Mouse (Mus musculus): ENCODE measurements around the gene Cdh4.
A peak's percentile ranks its signal among the peaks of the same experiment; 100 is the strongest.

The Cdh4 gene

DNA sequence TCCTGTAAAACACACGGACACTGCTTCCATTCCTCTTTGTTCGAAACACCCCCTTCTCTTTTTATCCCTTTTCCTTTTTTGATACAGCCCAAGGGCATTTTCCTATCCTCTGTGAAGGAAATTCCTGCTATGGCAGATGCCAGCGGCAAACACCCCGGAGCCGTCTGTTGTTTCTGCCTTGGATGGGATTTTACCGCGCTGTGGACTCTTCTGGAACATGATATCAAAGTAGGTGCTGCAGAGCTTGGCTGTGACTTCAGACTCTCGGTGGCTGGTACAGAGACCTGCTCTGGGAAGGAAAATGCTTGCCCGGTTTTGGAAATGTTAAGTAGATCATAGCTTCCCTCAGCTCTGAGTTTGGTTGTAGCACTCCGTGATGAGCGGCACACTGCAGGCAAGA lies 156.7 kb downstream of the Cdh4 start:
- DNase-seq (ENCODE audit: low read depth) = no peak

DNA sequence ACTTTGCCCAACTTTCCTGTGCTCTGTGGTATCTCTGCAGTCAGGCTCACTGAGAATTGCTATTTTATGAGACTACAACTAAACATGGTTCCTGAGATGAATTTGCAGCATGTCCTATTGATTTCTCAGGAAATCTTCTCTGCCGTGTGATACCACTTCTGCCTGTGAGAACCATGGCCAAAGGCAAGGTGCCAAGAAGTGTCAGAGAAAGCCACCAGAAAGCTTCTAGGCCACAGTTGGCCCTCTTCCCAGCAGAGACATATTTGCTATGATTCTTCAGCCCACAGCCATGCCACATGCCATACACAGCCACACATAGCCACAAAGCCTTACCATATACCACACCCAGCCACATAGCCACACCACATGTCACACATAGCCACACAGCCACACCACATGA lies 157.7 kb downstream of the Cdh4 start:
- no peak for DNase-seq (ENCODE audit: low read depth)

DNA sequence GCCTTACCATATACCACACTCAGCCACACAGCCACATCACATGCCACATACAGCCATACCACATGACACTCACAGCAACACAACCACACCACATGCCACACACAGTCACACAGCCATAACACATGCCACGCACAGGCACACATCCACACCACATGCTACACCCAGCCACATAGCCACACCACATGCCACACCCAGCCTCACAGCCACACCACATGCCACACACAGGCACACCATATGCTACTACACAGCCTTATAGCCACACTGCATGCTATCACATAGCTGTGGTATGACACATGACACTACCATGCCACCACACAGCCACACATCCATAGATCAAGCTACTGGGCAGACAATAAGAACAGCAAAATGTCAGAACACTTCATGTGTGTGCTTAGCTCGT lies 158.1 kb downstream of the Cdh4 start:
- DNase-seq (ENCODE audit: low read depth) = no peak

DNA sequence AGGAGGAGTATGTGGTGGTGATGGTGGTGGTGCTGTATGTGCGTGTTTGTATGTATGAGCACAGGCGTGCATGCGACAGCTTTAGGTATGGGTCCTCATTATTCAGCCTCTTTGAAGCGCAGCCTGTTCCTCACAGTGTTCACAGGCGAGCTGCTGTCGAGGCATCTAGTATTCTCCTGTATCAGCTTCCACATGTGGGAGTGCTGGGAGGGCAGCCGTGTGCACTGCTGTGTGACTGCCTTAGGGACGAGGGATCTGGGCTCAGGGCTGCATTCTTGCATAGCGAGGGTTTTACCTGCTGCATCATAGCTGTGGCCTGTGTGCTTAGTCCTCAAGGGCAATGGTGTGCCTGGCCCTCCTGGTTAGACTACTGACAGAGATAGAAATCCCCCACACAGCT lies 158.9 kb downstream of the Cdh4 start:
- DNase-seq (ENCODE audit: low read depth) = no peak

DNA sequence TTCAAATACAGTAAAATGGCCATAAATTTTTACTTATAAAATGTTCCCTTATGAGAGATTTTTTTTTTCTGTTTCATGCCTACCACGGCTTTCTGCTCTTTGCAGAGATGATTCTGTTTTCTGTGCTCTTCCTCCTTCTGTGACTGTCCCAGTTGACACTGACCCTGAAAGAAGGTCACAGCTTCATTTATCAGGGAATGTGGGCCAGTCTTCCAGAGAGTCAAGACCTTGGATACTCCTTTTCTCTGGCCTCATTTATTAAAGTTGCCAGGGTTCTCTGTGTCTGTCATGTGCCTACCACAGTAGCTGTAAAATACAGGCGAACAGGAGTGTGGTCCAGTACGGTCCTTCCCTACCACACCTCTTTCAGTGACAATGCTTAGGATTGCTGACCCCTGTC lies 162.5 kb downstream of the Cdh4 start:
- DNase-seq (ENCODE audit: low read depth) = no peak

DNA sequence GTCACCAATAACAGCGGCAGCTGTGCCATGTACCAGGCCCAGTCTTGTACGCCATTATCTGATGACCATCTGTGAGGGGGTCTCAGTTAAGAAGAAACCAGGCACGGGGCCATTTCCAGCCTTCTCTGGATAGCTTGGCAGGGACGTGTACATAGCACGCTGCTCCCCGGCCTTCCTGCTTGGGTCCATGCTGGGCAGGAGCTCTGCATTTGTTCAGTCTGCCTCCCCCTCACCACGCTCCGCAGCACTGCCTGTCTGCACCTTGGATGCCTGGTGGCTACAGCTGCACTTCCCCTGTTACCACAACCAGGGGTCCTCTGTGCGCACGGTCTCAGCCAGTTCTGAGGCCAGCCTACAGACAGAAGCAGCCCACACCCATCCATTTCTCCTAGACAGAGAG lies 163.0 kb downstream of the Cdh4 start:
- no peak for DNase-seq (ENCODE audit: low read depth)

DNA sequence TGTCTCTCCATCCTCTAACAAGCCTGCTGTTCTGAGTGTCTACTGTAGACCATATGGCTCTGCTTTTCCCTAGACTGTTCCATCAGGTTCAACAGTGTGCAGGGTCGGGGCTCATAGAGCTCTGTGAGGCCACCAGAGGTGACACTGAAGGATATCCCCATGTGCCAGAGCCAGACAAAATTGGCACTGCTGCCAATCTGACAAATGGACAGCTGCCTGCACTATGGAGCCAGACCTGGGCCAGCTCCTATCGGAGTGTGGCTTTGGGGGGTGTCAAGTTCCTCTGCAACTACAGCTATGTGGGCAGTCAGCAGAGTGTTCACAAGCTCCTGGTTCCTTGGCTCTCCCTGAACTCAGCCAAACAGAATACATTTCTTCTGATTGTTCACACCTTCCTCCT lies 164.1 kb downstream of the Cdh4 start:
- DNase-seq (ENCODE audit: low read depth) = no peak

DNA sequence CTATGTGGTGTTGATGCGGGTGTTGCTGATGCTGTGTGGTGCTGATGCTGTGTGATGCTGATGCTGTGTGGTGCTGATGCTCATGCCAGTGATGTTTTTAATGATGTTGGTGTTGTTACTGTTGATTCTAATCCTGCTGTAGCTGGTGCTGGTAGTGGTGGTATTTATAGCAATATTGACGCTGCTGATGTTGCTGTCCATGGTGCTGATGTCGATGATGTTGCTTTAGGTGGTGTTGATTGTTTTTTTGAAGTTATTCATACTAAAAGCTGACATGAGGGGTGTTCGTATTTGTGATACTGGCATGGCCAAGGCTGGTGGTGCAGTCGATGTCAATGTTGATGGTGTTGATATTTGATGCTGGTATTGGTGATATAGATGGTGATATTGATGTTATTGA lies 173.7 kb downstream of the Cdh4 start:
- peak; percentile 5 for DNase-seq (ENCODE audit: low read depth)

DNA sequence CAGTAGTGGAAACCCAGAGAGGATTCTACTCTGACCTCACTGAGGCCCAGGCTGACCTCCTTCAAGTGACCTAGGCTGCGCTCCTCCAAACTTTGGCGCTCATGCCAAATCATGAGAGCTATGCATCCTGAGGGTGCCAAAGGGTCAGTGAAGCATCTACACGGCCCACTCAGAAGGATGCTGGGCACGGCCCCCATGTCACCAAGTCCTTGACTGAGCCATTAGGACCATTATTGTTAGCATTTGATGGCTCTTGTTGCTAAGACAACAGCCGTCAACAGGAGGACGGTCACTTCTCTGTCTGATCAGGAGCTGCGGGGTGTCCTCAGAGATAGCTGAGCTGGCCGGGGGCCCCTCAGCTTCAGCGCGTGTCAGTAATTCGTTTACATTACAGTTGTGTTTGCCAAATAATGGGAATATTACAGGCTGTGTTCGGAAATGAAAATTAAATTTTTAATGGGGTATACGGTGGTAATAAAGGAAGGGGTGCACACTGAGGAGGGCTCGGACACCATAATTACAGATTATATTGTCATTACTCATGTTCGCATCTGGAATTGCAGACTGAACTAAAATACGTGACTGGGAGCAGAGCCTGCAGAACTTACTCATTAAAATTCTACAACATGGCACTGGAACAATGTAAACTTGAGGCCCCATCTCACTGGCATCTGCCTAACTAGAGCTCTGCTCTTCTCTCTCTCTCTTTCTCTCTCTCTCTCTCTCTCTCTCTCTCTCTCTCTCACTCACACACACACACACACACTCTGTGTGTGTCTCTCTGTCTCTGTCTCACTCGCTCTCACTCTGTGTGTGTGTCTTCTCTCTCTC lies 181.6 kb downstream of the Cdh4 start:
- DNase-seq (ENCODE audit: low read depth) = no peak

DNA sequence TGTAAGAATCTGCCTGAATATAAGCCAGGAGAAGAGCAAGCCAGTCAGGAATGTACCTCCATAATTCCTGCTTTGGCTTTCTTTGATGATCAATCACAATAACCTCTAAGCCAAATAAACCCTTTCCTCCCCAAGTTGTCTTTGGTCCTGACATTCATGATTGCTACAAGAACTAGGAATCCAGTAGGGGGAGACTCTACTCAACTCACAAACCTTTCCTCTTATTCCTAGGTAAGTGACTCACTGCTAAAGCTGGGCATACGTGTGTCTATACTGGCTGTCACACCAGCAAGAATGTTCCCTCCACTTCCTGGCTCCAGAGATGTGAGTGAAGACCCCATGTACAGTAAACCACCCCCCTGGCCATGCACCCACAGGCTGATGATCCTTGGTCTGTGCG lies 185.3 kb downstream of the Cdh4 start:
- DNase-seq (ENCODE audit: low read depth) = no peak

DNA sequence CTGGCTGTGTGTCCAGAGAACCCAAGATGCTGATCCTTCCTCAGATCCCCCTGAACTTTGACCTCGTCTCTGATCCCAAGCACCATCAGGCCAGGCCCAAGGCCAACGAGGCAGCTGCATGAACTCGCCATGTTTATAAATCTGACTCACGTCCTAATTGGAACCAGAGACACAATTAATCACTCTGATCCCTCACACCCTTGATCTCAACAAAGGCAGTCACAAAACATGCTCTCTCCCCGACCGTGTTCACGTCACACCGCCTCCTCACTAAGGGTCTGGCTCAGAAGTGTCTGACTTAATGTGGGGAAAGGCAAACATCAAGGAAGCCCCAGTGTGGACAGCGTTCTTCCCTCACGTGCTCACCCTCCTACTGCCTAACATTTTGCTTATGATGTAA lies 188.5 kb downstream of the Cdh4 start:
- no peak for DNase-seq (ENCODE audit: low read depth)

DNA sequence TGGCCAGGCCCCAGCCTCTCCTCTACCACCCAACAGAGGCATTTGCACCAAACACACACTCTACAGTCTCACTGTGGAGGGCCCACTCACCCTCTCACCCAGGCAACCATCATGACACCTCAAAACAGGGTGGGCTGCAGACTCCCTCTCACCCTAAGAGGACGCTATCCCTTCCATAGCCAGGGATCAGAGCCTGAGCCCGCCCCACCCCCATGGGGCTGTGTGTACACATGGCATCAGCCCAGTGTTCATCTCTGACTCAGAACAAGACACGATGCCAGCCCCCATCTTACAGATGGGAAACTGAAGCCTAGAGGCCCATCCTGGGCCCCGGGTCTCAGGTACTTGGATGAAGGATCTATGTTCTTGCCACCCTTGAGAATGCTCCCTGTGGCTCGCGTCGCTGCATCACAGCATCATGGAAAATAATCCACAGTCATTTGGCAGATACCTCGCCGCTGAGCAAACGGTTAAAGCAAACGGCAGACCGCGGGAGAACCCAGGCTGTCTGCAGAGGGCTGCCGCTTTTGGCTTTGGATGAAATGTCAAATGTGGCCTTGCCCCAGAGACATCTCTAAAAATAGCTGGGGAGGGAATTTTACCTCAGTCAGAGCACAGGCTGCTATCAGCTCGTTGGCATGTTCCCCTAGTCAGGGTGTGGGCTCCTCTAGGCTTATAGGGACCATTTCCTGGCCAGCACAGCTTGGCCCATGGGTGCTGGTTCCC lies 198.5 kb downstream of the Cdh4 start:
- no peak for DNase-seq (ENCODE audit: low read depth)

DNA sequence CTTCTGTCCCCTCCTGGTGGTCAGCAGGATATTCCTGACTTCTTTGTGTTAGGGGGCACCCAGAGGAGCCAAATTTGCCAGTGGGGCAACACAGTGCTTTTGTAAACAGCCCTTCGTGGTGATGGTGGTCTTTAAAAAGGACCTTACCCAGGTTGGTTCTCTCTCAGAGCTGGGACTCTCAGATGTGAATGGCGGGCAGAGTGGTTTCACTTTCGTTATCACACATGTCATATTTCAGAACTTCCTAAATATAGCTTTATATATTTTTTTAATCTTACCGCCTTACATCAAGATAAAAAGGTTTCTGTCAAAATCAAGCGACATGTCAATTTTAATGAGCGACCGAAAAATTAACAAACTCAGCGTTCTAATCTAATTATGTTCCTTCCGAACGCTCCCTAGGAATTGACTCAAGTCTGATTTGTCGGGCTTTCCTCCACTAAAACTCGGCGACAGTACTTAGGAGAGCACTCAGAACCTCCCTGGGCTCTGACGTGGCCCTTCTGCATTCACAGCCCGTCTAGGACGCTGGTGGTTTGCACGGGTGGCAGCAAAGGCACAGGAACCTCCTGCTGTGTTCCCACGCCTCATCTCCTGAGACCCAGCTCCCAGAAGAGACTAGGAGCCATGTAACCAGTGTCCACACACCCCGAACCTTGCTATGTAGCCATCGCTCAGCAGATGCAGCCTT lies 206.5 kb downstream of the Cdh4 start:
- DNase-seq (ENCODE audit: low read depth) = no peak

DNA sequence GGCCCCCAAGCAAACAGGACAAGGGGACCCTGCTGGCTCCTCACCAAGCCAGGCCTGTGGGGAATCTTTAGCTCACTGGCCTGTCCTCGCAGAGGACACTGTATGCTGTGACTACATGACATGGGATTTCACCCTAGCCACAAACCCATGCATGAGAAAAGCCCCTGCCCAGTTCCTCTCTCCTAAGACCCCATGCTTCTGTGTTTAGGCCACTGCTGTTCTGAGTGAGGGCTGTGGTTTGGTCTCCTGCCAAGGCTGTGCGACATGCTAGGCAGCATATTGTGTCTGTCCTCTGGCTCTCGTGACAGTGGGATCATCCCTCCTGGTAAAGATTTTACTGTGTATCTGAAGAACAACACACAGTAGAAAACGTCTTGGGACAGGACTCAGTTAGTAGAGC lies 207.1 kb downstream of the Cdh4 start:
- DNase-seq (ENCODE audit: low read depth) = no peak

DNA sequence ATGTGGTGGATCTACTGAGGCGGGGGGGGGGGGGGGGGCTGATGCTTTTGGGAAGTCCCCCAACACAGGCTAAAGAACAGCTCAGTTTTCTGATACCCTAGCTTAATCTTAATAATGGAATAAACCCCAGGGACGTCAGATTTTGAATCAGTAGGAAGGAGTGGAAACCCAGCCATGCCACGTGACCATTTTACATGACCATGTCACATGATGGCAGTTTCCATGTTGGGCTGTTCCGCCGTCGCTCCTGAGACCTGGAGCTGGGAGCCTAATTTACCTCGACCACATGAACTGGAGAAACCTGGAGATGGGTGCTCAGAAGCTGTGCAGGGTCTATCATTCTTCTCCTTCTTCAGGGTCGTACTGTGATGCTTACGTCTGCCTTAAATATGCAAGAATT lies 207.9 kb downstream of the Cdh4 start:
- no peak for DNase-seq (ENCODE audit: low read depth)

DNA sequence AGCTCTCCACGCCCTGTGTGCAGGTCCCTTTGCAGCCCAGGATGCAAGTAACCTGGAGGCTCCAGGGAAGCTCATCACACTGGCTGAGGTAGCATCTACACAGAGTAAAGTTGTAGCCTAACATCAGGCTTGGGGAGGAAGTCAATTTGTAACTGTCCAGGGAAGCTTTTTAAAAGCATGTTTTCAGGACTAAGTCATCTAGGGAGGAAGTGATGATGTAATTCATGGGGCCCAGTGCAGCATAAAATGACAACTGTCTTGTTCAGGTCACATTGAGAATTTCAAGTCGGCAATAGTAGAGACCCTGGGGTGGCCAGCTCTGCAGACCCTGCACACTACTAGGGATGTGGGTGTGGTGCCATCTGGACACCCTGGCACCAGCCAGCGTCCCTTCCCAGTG lies 213.3 kb downstream of the Cdh4 start:
- no peak for DNase-seq (ENCODE audit: low read depth)

DNA sequence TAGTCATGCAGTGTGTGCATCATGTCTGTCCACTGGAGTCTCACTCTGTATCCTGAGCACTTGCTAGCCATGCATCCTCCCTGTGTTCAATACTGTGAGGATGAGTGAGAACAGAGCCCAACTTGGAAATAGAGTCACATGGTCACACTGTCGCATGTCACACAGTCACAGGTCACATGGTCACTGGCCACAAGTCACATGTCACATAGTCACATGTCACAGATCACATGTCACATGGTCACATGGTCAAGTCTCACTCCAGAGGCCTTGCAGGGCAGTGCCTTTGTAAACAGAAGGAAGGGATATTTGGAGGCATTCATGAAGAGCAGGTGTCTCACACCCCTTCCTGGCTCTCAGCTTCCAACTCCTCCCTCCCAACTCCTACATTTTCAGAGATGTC lies 217.0 kb downstream of the Cdh4 start:
- no peak for DNase-seq (ENCODE audit: low read depth)

DNA sequence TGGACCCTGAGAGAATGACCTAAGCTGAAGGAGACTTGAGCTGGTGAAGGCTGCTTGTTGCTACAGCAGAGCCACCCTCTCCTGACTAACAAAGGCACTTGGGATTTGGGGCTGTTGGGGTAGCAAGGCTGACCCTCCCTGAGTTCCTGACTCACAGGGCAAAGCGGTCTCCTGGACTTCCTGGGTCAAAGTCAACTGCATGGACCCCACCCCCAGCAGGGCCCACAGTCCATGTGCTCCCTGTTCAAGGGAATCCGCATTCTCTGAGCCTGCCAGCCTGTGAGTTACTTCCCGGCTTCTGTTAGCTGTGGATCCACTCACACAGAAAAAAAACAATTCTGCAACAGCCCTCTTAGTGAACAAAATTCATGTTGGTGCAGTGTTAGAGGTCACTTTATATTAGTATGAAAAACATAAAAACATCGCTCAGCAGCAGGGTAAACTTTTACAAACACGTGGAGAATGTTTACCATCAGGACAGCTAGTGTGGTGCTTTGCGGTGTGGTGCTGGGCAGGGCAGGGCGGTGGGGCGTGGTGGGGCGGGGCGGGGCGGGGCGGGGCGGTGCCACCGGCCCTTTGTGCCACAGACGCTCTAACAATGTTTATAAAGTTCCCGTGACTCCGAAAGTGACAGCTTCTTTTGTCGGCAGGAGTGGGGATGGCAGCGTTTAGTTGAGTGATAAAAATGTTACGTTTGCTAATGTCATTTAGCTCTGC lies 219.9 kb downstream of the Cdh4 start:
- no peak for DNase-seq (ENCODE audit: low read depth)

DNA sequence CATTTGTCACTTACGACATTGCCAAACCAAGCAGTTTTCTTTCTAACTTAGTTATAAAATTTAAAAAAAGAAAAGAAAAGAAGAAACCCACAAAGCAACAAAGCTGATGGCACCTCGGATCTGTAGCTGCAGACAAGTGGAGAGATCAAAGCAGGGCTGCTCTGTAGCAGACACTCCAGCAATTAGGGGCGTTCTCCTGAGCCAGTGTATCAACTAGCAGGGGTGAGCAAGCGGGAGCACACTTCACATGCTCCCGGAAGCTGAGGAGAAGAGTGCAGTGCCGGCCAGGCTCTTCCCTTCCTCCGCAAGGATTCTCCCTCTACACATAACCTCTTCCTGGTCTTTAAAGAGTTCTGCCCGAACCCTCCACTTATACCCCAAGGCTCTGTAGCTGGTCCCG lies 220.5 kb downstream of the Cdh4 start:
- no peak for DNase-seq (ENCODE audit: low read depth)

DNA sequence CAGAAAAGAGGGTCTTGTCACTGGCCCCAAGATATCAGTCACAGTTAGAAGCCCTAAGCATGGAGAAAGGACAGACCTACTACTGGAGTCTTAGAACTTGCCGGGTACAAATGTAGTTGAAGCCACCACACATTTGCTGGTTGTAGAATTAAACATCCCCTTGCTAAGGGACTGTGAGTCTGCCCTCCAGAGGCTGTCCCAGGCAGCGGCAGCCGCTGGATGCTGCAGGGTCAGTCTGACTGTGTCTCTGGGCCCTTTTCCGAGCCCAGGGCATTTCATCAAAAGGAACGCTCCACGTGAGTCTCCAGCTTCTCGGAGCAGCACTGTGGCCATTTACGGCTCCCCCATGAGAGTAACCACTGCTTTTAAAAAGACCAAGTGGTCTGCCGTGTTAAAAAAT lies 221.4 kb downstream of the Cdh4 start:
- DNase-seq (ENCODE audit: low read depth) = no peak

DNA sequence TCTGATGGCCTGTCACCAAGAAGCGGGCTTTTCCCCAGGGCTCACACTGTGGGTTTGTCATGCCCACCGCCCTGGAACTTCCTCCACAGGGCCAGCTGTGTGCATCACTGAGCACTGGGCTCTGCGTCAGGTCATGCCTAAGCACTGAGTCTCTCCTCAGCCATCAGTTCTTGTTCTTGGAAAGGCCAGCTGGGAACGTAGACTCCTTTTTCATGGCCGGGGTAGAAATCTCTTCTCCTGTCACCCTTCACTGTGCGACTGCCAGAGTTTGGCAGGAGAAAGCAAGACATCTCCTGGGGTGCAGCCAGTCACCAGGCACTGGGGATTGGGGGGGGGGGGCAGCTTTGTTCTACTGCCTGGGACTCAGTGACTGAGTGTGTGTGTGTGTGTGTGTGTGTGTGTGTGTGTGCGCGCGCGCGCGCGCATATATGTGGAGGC lies 222.0 kb downstream of the Cdh4 start:
- DNase-seq (ENCODE audit: low read depth) = no peak

DNA sequence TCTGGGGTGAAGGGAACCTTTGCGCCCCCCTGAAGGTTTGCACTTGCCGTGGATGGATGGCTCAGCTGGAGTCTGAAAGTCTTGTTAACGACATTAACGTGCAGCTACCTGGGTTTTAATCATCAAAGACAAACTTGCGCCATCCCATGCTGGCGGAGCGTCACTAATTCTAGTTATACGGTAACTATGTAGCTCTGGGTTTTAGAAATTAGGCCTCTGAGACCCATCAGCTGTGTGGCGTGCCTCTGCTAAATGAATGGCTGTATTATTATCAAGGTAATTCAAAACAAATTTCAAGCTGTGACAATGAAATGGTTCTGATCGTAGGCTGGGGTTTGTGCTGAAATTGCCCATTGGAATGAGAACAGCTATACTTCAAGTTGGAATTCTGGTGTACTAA lies 228.5 kb downstream of the Cdh4 start:
- DNase-seq (ENCODE audit: low read depth) = no peak

DNA sequence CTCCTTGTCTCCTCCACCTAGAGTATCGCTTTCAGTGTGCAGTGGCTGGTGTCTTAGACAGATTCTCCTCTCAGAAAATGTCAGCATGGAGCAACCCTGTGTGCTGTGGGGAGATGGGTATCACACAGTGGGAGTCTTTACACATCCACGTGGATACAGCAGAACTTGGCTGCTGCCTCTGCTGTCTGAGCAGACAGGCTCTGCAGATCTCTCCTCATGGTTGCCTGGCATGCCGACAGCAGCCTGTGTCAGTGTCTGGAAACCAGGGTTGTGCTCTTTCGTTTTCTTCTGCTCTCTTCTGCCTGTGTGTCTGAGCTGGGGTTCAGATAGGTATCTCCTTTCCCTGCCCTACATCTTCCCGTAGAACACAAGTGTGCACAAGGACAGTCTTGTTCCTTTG lies 237.6 kb downstream of the Cdh4 start:
- no peak for DNase-seq (ENCODE audit: low read depth)
